Mouse (Mus musculus): Measurements from ENCODE around the gene Nqo1.
A peak's percentile ranks its signal among the peaks of the same experiment; 100 is the strongest.

Gene Nqo1

DNA sequence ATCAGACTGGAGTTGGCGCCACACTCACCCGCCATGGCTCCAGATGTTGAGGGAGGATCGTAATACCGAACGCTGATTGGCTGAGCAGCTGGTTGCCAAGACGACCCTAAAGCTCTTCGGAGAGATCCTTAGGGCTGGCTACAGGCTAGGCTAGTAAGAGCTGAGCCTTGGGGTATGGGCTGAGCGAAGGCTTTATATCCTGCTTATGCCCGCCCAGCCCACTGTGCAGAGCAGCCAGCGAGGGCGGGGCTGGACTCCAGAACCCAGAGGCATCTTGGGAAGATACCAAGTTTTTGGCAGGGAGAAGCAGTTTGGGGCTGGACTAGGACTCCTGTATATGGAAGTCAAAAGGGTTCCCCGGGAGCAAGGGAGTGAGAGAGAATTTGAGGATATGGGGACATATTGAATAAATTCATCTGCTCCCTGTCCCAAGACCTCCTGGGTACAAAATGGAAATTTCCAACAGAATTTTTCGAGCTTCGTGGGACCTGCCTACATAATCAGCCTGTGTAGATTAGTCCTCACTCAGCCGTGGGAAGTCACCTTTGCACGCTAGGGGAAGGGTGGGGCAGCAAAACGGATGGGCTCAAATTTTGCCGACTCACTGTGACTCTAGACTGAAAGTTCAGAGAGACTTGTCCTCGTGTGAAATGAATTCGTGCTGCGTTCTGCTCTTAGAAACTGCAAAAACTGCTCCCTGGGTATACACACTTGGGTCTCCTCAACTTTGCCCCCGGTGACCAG lies at the start of gene Nqo1:
Gene Nqo1, minus strand, starts transcription at position 169 of the 744 bp plus-strand sequence.
- peak; percentile 92 for DNase-seq (ENCODE audit: low read depth, low spot score)

DNA sequence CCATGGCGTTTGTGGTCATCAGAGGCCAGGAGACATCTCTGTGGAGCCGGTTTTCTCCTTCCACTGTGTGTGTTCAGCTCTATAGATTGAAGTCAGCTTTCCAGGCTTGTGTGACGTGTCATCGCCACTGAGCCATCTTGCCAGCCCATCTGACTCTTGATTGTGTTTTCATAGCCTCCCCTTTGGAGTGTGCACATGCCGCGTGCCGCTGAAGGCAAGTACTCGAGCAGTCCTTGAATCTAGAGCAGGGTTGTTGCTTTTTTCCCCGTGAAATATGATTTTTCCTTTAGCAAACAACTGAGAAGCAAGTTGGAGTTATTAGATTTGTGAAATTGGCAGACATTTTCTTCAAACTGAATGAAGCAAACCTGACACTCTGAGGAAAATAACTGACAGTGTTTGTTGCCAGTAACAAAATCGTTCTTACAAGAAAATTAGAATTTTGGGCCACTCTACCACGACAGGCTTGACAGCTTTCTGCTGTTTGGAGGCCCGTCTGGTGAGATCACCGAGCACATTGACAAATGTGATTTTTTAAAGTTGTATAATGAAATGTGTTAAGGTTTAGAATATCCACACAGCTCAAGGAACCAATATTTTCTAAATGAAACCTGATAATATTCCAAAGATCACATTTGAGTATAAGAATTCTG lies 48.5 kb upstream of the Nqo1 start:
- no peak for DNase-seq (ENCODE audit: low read depth, low spot score)

DNA sequence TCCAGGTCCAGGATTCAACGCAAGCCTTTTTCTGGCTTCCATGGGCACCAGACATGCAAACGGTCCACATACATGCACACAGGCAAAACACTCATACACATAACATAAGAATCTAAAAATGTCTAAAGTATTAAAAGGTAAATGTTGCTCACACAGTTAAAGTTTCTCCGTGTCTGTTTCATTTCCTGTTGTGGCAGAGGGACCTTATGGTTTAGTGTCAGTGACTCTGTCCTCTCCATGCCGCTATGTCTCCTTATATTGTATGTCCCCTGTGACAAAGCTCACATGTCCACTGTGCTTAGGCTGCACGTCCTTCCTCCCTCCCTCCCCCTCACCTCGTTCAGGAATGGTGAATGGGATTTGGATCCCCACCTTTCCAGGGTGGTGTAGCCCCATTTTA lies 46.6 kb upstream of the Nqo1 start:
- no peak for DNase-seq (ENCODE audit: low read depth, low spot score)

DNA sequence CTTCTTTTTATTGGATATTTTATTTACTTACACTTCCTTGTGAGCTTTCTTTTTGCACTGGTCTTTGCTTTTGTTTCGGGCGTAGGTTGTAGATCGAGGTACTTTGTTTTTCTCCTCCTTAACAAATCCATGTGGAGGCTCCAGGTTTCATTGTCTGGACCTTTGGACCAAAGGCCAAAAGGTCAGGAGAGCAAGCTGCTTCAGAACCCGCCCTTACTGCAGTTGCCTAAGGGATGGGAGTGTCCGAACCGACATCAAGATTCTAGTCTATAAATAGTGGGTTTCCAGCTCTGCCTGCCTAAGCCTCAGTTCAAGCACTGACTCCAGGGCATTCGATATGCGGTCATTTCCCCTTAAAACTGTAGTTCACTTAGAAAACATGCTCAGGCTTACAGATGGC lies 46.1 kb upstream of the Nqo1 start:
- no peak for DNase-seq (ENCODE audit: low read depth, low spot score)

DNA sequence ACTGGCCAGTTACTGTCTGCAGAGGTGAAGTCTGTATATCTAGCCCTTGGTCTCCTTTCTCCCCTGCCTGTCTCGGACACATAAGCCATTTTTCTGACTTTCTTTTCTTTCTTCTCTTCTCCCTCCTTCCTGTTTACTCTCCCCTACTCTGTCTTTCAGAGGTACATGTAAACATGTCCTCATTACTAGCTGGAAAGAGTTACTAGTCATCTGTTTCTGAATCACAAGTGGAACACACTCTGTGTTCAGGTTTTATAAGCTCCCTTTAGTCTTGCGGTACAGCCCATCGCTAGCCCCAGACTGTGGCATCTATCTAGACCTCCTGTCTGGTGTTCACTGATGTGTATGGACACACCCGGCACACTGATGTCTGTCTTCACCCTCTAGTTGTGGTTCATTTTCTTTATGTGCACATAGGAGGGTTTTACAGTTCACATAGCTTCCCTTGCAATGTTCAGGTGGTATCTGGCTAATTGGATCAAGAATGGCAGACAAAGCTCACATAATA lies 45.4 kb upstream of the Nqo1 start:
- DNase-seq (ENCODE audit: low read depth, low spot score) = no peak

DNA sequence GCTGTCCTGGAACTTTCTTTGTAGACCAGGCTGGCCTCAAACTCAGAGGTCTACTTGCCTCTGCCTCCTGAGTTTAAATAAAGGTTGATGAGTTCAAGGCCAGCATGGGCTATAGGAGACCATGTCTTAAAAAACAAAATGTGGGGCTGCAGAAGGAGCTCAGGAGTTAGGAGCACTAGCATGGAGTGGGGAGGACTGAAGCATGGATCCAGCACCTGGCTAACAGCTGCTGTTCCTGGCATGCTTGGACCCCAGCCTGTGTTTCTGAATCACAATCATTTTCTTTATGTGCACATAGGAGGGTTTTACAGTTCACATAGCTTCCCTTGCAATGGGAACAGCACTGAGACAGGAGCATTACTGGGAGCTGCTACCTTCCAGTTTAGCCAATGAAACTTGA lies 44.7 kb upstream of the Nqo1 start:
- no peak for DNase-seq (ENCODE audit: low read depth, low spot score)

DNA sequence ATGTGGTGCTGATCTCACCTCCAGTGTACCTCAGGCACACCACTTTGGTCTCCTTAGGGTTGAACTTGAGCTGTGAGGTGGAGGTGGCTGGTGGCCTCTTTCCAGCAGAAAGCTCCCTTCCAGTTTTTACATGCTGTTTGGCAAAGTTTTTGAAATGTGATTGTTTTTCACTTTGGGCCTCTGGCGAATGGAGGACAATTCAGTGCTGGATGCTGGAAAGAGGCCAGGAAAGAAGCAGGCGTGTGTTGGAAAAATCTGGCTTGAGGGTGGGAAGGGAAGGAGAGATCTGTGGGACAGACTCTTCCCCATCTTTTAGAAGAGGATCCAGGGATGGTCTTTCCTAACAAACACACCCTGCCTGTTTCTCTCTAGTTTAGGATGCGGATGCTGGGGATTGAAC lies 41.6 kb upstream of the Nqo1 start:
- no peak for DNase-seq (ENCODE audit: low read depth, low spot score)

DNA sequence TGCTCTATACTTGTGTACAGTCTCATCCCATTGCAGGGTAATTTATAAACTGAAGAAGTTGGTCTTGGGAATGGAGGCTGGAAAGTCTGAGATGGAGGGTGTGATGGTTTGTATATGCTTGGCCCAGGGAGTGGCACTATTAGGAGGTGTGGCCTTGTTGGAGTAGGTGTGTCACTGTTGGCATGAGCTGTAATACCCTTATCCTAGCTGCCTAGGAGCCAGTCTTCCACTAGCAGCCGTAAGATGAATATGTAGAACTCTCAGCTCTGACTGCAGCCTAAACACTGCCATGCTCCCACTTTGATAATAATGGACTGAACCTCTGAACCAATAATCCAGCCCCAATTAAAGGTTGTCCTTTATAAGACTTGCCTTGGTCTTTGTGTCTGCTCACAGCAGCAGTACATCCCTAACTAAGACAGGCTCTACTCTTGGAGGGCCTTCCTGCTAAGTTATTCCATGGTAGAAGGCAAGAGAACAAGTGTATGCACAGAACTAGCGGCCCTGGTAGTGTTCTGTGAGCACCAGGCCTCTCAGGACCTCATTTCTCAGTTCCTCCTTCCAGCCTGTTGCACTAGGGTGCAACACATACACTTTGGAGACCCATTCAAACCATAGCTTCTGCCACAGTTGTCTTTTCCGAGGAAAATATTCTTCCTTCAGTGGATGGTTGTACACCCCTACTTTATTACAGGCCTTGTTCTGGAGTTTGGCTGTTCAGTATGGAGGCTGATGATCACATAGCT lies 37.0 kb upstream of the Nqo1 start:
- no peak for DNase-seq (ENCODE audit: low read depth, low spot score)

DNA sequence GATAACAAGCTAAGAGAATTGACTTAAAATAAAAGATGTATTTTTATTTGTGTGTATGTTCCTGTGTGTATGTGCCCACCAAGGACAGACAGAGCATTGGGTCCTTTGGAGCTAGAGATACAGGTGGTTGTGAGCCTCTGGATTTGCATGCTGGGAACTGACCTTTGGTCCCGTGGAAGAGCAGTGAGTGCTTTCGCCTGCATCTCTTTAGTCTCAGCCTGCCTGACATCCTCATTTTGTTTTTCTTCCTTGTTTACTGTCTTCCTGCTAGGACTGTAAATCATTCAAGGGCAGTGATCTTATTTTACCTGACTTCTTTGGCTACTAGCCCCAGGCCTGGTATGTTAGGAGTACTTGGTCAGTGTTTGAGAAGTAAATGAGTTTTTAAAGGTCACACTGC lies 34.7 kb upstream of the Nqo1 start:
- no peak for DNase-seq (ENCODE audit: low read depth, low spot score)

DNA sequence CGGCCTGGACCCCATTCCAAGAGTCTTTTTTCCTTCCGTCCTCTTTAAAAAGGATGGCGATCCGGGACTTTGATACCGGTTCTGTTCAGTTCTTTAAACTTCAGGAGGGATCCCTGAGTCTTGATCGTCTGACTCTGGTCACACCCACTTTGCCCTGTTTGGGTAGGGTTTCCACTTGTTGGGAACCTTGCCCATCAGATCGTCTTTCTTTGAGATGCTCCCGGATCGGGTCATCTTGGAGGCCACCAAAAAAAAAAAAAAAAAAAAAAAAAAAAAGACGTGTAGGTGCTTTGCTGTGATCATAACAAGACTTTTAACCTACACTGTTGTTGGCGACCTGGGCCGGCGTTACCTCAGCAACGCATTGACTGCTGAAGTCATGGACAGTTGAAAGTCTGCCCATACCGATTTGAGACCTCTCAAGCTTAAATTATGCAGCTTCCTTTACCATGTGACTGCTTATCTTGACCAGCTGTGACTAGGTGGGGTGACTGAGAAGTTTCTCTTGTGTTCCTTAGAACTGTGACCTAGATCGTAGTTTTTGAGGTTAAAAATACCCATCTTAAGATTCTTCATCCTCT lies 33.9 kb upstream of the Nqo1 start:
- no peak for DNase-seq (ENCODE audit: low read depth, low spot score)

DNA sequence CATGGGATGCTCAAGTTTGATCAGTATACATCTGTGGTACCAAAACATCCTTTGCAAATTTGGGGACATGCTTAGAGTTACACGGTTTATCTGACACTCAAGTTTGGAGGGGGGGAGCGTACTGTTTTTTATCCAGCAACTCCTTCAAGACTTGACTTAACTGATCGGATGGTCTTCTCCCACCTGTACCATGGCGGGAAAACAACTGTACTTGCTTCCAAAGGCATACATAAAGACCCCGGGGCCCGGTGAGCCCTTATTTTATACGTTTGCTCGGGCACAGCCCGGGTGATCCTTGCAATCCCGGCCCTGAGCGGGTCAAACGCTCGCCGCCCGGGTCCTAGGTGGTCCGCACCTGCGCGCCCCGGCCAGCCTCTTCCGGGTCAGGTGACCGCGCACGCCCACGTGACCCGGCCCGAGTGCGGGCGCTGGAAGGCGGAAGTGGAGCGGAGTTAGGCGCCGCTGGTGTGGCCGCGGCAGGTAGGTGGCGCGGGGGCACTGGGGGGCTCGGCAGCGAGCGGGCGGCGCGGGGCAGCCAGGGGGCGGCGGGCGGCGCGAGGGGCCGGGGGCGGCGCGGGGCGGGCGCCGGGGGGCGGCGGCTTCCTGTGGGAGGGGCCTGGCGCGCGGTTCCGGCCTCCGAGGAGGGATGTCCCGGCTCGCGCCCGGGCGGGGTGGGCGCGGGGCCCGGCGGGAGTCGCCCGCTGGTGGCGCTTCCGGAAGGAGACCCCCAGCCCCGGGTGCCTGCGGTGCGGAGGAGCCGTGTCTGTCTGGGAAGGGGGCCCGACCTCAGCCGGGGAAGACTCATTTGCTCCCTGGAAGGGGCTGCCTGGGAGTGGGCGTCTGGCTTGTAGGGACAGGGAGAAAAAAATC lies 33.2 kb upstream of the Nqo1 start, which contains the start of gene Wwp2:
Gene Wwp2, plus strand, starts transcription at position 404 of the 870 bp plus-strand sequence.
- DNase-seq (ENCODE audit: low read depth, low spot score) = peak; percentile 80

DNA sequence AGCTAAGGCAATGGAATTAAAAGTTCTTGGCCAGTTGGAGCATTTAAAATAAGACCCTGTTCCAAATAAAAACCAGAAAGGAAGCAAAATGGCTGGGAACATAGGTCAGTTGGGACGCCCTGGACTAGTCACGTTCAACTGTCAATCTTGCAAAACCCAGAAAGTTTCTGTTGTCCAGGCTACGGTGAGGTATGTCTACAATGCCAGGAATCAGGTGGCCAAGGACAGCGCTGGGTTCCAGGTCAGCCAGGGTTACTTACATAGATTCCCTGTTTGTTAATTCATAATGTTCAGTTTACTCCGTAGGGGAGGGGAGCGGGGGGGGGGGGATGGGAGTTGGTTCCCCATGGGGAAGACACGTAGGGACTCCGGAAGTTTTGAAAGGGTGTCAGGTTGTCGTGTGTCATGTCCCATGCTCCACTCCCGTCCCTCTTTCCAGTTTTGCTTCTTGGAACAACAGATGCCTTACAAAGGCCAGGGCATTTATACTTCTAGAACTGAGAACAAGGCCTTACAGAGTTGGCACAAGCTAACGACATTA lies 32.5 kb upstream of the Nqo1 start:
- DNase-seq (ENCODE audit: low read depth, low spot score) = no peak

DNA sequence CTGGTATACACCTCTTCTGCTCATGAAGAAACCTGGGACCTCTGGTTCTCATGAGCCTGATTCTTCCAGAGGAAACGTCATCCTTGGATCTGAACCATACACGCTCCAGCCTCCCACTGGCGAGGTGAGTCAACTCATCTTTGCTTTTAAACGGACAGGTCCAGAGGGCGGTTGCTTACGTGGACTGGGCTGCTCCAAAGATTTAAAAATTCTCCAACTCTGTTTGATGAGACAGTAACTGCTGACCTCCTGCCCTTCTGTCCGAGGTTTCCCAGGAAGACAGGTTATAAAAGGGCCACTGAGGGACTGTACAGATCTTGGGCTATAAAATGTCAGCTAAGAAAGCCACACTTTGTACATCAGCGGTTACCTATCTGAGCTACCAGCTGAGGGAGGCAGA lies 27.8 kb upstream of the Nqo1 start:
- DNase-seq (ENCODE audit: low read depth, low spot score) = no peak

DNA sequence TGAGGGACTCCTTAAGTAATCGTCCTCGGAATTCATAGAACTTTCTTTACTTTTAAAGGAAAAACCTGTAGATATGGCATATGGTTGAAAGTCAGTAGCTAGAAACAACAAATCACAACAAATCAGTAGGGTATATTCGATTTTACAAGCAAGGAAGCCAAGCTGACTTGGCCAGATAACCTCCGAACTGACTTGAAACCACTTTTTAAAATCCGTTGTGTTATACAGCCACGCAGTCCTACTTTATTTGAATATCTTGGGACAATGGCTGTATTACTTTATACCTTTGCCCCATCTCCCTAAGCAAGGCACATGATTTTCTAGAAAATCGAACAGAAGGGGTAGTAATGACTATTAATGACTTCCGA lies 22.2 kb upstream of the Nqo1 start:
- no peak for DNase-seq (ENCODE audit: low read depth, low spot score)

DNA sequence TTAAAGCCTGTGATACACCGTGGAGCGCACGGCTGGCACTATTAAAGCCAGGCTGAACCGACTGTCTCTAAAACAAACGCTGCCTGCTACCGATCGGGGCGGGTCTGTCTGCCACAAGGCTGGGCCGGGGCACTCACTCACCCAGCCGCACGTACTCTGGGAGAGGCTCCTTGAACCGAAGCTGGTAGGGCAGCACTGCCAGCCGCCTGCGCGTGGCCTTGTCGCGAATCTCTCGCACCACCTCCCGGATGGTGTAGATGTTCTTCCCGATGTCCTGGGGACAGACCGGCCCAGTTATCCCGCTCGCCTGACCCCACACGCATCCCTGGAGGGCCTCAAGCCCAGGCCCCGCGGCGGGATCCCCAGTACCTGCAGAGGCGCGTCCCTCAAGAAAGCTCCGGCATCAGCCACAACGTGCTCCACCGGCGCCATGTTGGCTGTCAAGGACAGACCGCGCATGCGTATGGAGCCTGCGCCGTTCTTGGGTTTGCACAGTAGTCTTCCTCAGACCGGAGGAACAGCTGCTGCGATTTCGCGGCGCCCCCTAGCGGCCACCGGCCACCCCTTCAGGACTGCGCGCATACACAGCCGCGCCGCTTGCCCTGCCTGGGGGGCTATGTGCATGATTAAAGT lies 21.7 kb upstream of the Nqo1 start, which contains the start of gene Nob1:
Gene Nob1, minus strand, starts transcription at position 455 of the 633 bp plus-strand sequence.
- peak; percentile 99 for DNase-seq (ENCODE audit: low read depth, low spot score)

DNA sequence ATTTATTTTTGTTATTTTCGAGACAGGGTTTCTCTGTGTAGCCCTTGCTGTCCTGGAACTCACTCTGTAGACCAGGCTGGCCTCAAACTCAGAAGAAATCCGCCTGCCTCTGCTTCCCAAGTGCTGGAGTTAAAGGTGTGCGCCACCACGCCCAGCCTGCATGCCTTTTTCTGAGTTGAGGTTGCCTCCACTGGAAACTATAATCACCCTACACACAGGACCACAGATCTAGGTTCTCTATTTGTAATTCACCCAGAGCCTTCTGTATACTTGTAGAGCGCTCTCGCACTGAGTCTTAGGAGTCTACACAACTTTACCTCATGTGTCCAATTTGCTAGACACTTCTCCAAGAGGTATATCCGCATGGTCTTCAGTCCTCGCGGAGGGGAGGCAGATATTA lies 21.2 kb upstream of the Nqo1 start:
- DNase-seq (ENCODE audit: low read depth, low spot score) = no peak

DNA sequence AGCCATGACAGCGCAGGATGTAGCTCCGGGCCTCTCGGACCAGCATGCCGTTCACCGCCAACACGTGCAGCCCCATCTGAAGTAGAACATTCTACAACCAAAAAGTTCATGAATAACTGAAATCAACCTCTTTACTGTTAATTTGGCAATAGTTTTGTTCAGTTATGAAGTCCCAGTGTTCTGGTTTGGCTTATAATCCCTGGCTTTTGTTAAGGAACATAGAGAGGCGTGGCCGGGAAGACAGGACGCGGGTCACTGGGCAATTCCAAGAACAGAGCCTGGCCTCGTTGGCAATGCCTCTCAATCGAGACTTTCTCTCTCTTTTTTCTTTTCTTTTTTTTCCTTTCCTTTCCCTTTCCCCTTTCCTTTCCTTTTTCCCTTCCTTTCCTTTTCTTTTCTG lies 14.0 kb upstream of the Nqo1 start:
- no peak for DNase-seq (ENCODE audit: low read depth, low spot score)

DNA sequence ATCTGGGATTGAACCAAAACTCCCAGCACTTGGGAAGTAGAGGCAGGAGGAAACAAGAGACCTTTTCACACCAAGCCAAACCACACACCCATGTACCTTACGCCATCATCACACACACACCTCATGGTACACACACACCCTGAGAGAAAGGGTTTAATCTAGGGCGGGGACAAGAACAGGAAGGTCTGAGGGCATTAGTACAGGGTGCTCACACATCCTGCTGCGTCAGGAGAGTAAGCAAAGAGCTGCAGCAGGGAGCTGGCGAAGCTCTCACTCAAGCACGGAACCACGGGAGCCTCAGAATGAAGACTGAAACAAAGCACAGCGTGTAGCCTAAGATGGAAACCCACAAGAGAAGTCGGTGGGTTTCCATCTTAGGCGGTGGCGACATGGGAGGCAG lies 10.9 kb upstream of the Nqo1 start:
- DNase-seq (ENCODE audit: low read depth, low spot score) = no peak

DNA sequence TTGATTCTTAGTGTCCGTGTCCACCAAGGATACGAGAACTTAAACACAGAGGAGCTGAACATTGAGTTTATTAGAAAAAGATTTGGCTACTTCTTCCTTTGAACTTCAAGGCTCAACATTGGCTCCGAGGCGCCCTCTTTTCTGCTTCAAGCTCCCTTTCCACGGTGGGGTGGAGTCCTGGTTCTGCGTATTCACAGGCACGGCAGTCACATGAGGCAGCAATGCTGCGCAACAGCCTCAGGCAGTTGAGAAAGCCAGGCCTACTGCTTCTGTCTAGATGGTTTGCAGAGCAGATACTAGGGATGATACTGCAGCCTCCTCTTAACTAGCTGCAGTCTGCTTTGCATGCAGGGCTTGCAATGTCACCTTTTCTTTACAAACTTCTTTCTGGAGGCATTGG lies 9.5 kb upstream of the Nqo1 start:
- no peak for DNase-seq (ENCODE audit: low read depth, low spot score)

DNA sequence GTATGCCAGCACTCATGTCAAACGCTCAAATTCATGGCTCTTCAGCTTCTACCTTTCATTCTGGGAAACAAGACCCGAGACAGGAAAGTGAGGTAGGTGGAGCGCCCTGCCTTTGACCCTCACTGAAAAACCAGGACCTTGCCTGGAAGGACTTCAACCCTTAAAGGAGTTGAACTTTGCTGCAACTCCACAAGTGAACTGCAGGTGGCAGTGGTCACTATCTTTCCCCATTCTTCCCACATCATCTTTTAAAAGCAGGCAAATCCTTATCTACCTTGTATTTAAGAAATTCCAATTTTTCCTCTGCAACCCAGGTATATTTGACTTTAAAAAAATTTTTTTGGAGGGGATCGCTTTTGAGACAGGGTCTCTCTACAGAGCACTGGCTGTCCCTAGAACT lies 8.4 kb upstream of the Nqo1 start:
- DNase-seq (ENCODE audit: low read depth, low spot score) = peak; percentile 54

All from mesoderm, embryonic 11.5 days (tissue).